Mouse (Mus musculus) gonadal fat pad, adult 2 months (tissue): Measurements from ENCODE around the gene Csdc2. TPM values are rescaled to one million over a fixed set of nuclear protein-coding genes. Genes with fewer than 3 reads are reported as not detected.
"Not testable (repeated sequence)": the region's sequence is repeated elsewhere in the genome, so short reads cannot be mapped to it uniquely, and the experiment has no call there.

Experiments
- DNase-seq: peaks from one replicate; pipeline ENCODE4 v3.0.0-alpha.2; 2012; ENCODE audit warnings: low read depth
- polyA plus RNA-seq: library from polyadenylated mRNA; depleted of rRNA; stranded (reverse); fragments of >200 nt; gene quantifications from 2 replicates; pipeline ENCODE4 v1.2.3, GENCODE M21; 2012; rRNA removed

Gene Csdc2
- polyA plus RNA-seq = 10.0 and 13.9 TPM in 2 replicates

DNA sequence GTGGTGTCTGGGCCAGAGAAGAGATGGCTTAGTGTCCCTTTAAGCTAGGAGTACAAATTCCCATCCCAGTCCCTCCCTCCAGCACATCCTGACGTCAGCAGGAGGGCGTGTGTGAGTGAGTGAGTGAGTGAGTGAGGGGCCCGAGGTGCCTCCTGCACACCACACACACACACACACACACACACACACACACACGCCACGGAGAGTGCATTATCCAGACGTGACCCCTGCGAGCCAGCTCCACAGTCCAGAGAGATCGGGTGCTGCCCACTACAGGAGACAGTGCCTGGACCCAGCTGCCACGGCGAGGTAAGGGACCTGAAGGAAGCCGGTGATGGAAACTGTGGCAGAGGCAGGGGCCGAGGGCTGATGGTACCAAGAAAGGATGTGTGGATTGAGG lies at the start of gene Csdc2:
TSS of gene Csdc2 (plus strand) at position 81 of the 400 bp plus-strand sequence.
- DNase-seq = no peak

DNA sequence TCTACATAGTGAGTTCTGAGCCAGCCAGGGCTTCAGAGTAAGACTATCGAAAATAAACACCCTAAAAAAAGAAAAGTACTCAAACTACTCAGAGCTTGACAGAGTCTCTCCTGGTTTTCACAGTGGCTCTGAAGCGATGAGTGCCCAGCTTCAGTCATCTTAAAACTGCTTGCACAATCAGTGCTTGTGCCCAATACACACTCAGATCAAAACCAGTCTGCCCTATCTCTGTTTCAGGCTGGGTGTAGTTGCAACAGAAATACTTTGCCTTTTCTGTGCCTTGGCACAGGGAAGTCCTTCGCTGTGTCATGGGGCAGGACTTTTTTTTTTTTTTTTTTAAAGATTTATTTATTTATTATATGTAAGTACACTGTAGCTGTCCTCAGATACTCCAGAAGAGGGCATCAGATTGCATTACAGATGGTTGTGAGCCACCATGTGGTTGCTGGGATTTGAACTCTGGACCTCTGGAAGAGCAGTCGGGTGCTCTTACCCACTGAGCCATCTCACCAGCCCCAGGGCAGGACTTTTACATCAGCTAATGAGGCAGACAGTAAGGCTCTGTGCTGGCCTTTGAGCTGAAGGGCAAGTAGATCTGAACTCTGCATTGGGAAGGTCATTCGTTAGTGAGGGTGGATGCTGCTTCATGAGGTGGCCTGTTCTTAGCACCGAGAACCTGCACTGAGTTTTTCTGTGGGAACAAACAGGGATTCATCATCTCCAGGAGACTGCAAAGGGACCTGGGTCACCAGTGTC lies 49.6 kb upstream of the Csdc2 start:
- DNase-seq = no peak

DNA sequence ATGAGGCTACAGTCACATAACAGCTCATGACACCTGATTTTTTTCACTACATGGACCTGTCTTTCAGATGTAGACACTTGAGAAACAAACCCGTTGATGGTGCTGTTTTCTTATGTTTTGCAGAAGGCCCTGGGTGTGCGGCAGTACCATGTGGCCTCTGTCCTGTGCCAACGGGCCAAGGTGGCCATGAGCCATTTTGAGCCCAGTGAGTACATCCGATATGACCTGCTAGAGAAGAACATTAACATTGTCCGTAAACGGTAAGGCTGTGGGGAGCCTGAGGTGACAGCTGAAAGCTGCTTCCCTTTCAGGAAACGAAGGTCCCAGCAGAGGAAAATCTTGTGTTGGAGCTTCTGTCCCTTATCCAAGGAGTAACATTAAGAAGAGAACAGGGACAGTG lies 47.4 kb upstream of the Csdc2 start:
- DNase-seq = no peak

- DNase-seq = no peak
These were observed 45.3 kb upstream of the Csdc2 start for GRCm38 (mm10) chr15:81891140-81891802.

DNA sequence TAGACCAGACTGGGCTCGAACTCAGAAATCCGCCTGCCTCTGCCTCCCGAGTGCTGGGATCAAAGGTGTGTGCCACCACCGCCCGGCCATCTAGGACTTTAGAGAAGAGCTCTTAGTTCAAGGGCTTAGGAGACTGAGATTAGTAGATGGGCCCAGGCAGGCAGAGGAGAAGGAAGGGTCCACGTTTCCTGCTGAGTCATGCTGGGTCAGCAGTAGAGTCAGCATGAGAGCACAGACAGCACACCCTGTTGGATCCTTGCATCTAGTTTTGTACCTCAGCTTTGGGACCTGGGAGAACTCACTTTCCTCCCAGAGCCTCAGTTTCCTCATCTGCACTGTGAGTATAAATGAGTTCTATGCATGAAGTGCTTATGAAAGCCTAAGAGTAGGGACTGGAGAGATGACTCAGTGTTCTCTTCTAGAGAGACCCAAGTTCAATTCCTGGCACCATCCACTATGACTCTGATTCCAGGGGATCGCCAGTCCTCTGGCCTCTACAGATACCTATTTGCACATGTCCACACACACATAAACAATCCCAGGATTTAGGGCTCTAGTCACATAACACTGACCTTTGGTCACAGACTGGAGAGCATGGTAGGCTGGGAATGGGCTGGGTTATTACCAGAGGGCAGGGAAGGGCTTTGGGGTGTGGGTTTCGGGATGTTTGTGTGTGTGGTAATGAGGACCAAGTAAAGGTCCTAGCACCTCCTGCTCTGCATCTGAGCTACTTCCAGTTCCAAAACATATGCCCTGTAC lies 44.6 kb upstream of the Csdc2 start:
- no peak for DNase-seq

DNA sequence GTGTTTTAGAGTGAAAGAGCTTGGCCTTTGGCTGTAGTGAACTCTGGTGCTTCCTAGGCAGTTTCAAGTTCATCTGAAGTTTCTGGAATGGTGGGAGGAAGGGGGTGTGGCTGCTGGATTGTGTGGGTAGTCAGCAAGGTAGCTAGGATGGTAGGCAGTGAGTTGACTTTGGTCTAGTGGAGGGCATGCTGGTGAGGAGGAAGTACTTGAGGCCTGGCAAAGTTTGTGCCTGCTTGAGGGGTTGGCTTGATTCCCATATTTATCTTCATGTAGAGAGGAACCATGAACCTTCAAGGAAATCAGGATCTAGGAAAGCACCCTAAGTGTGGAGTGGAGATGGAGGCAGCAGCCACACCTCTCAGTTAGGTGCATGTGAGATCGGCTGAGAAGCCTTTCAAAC lies 42.6 kb upstream of the Csdc2 start:
- DNase-seq = no peak

DNA sequence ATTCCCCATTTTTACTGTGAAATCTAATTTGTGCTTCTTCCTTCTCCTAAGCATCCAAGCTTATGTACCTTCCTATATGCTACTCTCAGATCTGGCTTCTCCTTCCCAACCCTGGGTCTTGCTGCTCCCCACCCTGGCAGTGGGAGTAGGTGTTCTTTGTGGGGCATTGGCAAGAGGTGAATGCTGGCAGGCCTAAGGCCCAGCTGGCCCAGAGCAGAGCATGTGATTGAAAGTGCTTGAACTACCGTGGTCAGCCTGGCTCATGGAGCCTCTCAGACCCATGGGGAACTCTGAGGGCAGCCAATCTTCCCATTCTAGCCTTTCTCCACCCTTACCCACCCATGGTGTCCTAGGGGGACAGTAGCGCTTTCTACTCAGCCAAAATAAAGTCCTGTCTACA lies 40.2 kb upstream of the Csdc2 start:
- no peak for DNase-seq

GRCm38 (mm10) chr15:81897607-81898285 lies 38.8 kb upstream of the Csdc2 start:
- DNase-seq = no peak

GRCm38 (mm10) chr15:81898751-81899150 lies 37.8 kb upstream of the Csdc2 start:
- no peak for DNase-seq

- no peak for DNase-seq
These were observed 31.6 kb upstream of the Csdc2 start for GRCm38 (mm10) chr15:81904939-81905338.

- DNase-seq = no peak
These were observed 28.6 kb upstream of the Csdc2 start for GRCm38 (mm10) chr15:81907953-81908352.

- DNase-seq = not testable (repeated sequence)
These were observed 27.8 kb upstream of the Csdc2 start for GRCm38 (mm10) chr15:81908767-81909166.

DNA sequence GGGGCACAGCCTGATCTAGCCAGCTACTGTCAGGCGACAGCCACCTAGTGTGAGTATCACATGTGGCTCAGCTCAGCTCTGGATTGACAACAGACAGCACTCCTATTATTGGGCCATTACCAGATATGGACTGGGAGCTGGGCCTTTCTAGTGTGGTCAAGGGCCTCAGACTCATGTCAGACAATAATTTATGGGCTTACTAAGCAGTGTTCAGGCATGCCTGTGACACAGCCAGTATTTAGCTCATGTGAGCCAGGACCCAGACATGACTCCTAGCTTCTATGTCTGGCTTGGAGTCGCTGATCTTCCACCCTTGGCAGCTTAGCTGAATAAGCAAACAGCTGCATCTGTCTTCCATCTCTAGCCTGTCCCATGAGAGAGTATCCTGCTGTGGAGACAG lies 24.1 kb upstream of the Csdc2 start:
- no peak for DNase-seq

- DNase-seq = no peak
These were observed 21.9 kb upstream of the Csdc2 start for GRCm38 (mm10) chr15:81914668-81915067.

DNA sequence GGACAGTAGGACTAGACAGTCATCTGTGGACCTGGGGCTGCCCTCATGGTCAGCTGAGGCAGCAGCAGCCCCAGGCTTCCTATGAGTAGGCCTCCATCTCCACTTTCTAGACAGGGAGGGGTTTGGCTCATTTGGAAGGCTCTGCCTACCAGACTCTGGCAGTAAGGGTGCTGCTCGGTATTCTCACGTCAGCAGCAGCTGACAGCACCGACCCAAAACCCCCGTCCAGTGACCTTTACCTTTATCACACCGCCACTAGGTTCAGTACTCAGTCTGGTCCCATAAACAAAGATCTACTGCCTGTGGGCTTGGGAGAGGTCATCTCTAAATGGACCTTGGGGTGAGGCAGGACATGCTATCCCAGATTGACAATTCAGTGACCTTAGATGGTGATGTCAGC lies 20.9 kb upstream of the Csdc2 start:
- no peak for DNase-seq

GRCm38 (mm10) chr15:81917201-81917600 lies 19.4 kb upstream of the Csdc2 start:
- DNase-seq = no peak

DNA sequence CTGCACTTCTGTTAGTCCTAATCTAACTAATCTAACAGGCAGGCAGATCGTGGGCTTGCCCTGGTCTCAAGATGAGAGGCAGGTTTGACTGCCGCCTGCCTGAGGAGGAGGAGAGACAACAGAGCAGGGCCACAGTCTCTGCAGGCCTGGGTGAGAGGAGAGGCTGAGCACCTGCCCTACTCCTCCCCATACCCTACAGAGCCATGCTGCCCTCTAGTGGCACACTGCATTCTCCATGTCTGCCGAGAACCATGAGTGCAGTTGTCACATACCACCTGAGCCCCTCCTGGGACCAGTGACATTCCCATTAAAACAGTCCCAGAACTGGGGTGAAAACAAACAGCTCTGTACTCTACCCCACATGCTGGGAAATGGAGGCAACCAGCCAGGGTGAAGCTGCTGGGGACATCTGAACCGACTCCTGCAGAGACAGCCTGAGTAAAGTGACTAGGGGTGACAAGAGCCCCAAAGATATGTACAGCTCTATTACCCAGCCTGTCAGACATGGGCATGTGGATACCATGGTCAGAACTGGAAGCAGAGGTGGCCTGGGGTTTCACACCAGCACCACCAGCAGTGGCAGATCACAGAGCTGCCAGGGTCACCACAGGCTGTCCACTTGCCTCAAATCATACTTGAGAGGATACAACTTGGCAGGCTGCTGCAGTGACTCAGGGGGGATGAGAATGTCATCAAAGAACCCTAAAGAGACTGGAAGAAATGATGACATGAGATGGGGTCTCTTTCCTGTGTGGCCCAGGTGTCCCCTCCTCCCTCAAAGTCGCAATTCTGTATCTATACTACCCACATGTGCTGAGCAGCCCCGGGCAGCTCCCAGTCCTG lies 18.7 kb upstream of the Csdc2 start:
- DNase-seq = no peak

DNA sequence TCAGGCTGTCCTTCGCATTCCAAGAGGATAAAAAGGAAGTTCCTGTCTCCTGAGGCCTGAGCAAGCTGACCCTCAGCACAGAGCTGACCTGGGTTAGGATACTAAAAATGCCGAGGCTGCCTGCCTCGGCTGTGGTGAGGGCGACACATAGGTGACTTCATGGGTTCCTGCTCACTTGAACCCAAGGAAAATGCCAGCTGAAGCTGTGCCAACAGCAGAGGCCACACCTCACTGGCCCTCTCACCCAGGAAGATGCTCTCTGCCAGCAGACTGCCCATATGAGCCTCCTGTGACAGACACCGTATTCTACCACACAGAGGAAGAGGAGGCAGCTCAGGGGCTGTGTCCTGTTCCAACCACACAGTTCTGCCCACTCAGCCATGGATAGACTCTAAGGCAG lies 17.5 kb upstream of the Csdc2 start:
- no peak for DNase-seq

DNA sequence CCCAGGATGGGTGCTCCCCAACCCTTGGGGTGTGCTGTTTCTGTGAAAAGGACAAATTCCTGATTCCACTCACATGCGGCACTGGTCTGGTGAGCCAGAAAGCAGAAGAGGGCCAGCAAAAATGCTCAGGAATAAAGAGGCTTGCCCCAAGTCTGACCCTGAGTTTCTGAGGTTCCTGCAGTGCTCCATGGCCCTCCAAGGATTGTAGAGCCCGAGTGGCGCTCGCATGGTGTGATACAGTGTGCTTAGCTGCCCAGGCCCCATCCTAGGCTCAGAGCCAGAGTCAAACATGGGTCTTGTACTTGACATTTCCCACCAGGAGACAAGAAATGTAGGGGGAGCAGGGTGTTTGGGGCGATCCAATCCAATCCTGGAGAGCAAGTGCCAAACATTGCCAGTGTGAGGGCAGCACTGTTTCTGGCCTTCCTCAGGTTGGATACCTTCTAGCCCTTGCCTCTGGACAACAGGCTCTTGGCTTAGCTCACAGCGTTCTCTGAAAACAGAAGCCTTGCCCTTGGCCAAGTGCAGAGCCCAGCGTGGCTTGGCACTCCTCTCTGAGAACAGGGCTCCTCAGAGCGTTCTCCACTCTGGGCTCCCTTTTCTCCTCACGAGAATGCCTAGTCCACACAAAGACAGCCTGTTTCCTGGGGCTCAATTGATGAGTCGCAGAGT lies 15.9 kb upstream of the Csdc2 start:
- no peak for DNase-seq

DNA sequence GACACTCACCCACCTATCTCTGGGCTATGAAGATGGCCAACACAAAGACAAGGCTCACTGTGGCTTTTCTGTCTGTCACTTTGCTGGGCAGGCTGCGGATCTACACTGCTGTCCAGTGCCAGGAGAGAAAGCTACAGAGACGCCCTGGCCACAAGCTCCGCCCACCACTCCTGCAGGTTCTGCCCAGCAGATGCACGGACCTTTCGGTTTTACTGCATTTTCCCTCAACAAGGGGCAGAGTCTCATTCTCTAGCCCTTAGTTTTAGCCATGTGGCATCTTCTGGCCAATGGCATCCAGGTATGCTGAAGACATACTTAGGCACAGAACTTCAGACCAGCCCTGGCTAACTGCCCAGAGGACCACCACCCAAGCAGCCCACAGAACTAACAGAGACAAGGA lies 15.3 kb upstream of the Csdc2 start:
- no peak for DNase-seq

DNA sequence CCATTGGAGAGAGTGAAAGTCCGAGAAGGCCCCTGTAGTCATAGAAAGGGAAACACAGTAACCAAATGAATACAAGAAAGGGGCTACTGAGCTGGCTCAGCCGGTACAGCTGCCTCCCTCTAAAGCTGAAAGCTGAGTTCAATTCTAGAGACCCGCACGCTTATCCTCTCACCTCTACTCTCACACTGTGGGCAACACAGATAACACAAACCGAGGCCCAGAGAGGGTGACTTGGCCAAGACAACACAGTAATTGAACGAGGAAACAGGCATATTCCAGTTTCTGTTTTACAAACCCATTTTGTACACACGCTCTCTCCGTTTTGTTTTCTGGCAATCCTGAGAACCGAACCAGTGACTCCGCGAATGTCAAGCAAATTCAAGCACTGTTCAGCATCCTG lies 11.6 kb upstream of the Csdc2 start:
- DNase-seq = no peak
